Mouse (Mus musculus) E14TG2a.4 (cell line): ENCODE data around the gene Zfhx3.

Experiments
- H3K27me3 ChIP-seq: 2 replicates; pipeline ENCODE4 v1.6.1; 2014; ENCODE audit warnings: low read length, control low read depth; ENCODE audit not compliant: insufficient read depth
- H3K36me3 ChIP-seq: 2 replicates; pipeline ENCODE4 v1.6.1; 2014; ENCODE audit warnings: low read length, control low read depth; ENCODE audit not compliant: insufficient read depth
- H3K4me1 ChIP-seq: replicated peaks from 2 replicates; pipeline ENCODE4 v1.6.1; 2014; ENCODE audit warnings: low read depth, low read length, control low read depth
- H3K4me3 ChIP-seq: replicated peaks from 2 replicates; pipeline ENCODE4 v1.5.1; 2014; ENCODE audit warnings: mild to moderate bottlenecking, low read length
- H3K9me3 ChIP-seq: 2 replicates; pipeline ENCODE4 v1.6.1; 2014; ENCODE audit warnings: low read length, control low read depth
- CTCF ChIP-seq: conservative IDR thresholded peaks from 2 replicates; pipeline ENCODE4 v1.5.1; 2014; ENCODE audit warnings: low read length
- NANOG ChIP-seq: IDR thresholded peaks from 2 replicates; pipeline ENCODE4 v1.6.1; 2014; ENCODE audit warnings: borderline replicate concordance, low read length, mixed read lengths
- POU5F1 ChIP-seq: IDR thresholded peaks from 2 replicates; pipeline ENCODE4 v1.6.1; 2014; ENCODE audit warnings: low read length, borderline replicate concordance

The Zfhx3 gene

DNA sequence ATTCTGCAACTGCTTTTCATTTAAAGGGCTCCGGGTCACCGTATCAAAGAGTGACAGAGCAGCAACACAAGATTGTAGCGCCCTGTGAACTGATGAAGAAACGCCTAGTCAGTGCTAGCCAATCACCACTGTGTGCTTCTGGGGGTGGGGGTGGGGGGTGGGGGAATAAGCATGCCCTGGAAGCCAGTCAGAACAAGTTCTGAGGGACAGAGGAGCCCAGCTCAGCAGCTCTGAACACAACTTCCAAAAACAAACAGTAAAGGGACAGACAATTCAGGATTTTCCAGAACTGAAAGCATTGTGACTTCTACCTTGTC, 642.2 kb downstream of the Zfhx3 start:
- no peaks in the 10 kb centered on the region for H3K36me3 ChIP-seq
- no peak overlapping the region for H3K4me3 ChIP-seq
- H3K4me1 ChIP-seq: no peaks in the 10 kb centered on the region
- no peak for TF ChIP-seq CTCF
- H3K27me3 ChIP-seq: peaks cover 9% of the 10 kb centered on the region; the same call in 1 of the 2 replicates
- H3K9me3 ChIP-seq: no peaks in the 10 kb centered on the region; the same call in 1 of the 2 replicates

DNA sequence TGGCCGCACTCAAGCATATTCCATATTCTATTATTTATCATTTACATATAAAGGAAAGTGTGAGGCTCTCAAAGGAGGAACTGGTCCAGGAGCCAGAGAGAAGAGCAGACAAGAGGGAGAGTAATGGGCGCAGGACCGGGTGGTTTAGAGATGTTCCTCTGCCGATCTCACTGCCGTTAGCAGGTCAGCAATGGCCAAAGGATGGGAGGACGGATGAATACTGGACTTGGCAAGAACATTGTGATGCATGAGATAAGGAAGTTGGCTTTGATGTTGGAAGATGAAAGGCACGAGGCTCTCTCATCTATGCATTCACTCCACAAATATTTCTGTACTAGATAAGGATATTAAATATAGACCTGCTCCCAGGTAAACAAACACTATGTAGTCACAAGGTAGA, 648.6 kb downstream of the Zfhx3 start:
- H3K9me3 ChIP-seq: peaks cover 52% of the 10 kb centered on the region
- H3K36me3 ChIP-seq: no peaks in the 10 kb centered on the region
- H3K4me3 ChIP-seq: no peak overlapping the region
- no peaks in the 10 kb centered on the region for H3K27me3 ChIP-seq
- H3K4me1 ChIP-seq: no peaks in the 10 kb centered on the region
- TF ChIP-seq POU5F1 (no peak), NANOG (no peak)

- Histone ChIP-seq H3K27me3 (no peaks in the 10 kb centered on the region), H3K9me3 (peaks cover 52% of the 10 kb centered on the region)
- TF ChIP-seq POU5F1 (no peak), NANOG (no peak), CTCF (no peak)
Observed at GRCm38 (mm10) chr8:108592028-108592724, 649.7 kb downstream of the Zfhx3 start.

GRCm38 (mm10) chr8:108592990-108593589, 650.6 kb downstream of the Zfhx3 start:
- H3K4me1 ChIP-seq: no peaks in the 10 kb centered on the region
- no peaks in the 10 kb centered on the region for H3K27me3 ChIP-seq
- H3K4me3 ChIP-seq: no peak overlapping the region
- H3K36me3 ChIP-seq: no peaks in the 10 kb centered on the region
- peaks cover 52% of the 10 kb centered on the region for H3K9me3 ChIP-seq
- TF ChIP-seq CTCF (no peak), NANOG (no peak), POU5F1 (no peak)

More at GRCm38 (mm10) chr8:108592028-108592724, 649.7 kb downstream of the Zfhx3 start:
- no peak overlapping the region for H3K4me3 ChIP-seq
- H3K4me1 ChIP-seq: no peaks in the 10 kb centered on the region
- no peaks in the 10 kb centered on the region for H3K36me3 ChIP-seq

DNA sequence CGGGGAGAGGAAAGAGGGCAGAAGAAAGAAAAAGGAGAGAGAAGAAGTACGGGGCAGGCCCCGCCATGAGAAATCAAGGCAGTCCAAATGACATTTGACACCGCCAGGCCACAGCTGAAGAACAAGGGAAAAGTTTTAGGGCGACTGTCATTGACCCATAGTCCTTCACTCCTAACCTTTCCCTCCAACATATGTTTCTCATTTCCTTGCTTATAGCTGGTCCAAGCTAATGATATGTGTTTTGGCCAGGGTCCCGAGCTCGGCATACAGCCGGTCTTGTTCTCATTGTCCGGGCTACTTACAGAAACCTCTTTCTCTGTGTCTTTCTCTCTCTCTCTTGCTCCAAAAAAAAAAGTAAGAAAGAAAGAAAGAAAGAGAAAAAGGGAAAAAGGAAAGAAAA, 651.4 kb downstream of the Zfhx3 start:
- Histone ChIP-seq H3K9me3 (peaks cover 52% of the 10 kb centered on the region), H3K36me3 (no peaks in the 10 kb centered on the region), H3K27me3 (no peaks in the 10 kb centered on the region), H3K4me1 (no peaks in the 10 kb centered on the region), H3K4me3 (no peak overlapping the region)
- TF ChIP-seq POU5F1 (no peak), CTCF (no peak), NANOG (no peak)

DNA sequence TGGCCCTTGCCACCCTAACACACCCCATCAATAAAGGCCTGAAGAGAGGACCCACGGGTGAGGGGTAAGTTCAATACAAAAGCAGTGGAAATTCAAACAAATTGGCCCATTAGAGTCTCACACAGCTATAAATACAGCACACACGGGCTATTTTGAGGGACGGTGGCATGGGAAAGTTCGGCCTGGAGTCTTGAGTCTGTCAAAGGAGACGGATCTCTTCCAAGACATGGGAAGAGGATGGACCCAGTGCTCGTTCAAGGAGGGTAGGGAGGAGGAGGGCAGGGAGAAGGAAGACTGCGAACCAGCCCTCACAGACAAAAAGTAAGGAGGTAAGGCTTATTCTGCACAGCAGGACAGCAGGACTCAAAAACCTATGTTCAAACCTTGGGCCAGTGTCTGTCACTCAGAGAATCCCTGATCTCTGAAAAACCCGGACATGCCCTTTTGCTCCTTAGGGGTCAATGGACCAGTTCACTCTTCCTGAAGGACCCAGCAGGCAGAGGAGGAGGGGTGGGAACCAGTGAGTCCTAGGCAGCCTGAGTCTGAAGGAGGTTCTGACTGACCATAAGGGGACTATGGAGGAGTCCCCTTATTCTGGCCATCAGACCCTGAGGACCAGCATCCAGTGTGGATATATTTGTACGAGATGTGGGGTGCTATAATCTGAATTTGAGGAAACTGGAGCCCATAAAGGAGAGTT, 652.1 kb downstream of the Zfhx3 start:
- no peaks in the 10 kb centered on the region for H3K36me3 ChIP-seq
- TF ChIP-seq POU5F1 (no peak), NANOG (no peak), CTCF (no peak)
- H3K27me3 ChIP-seq: no peaks in the 10 kb centered on the region
- H3K4me1 ChIP-seq: no peaks in the 10 kb centered on the region
- H3K4me3 ChIP-seq: no peak overlapping the region
- H3K9me3 ChIP-seq: peaks cover 52% of the 10 kb centered on the region

- TF ChIP-seq CTCF (no peak), POU5F1 (no peak), NANOG (no peak)
- no peak overlapping the region for H3K4me3 ChIP-seq
- no peaks in the 10 kb centered on the region for H3K4me1 ChIP-seq
- H3K36me3 ChIP-seq: no peaks in the 10 kb centered on the region
- no peaks in the 10 kb centered on the region for H3K27me3 ChIP-seq
- peaks cover 52% of the 10 kb centered on the region for H3K9me3 ChIP-seq
Observed at GRCm38 (mm10) chr8:108595061-108595419, 652.6 kb downstream of the Zfhx3 start.

GRCm38 (mm10) chr8:108595721-108596495, 653.5 kb downstream of the Zfhx3 start:
- Histone ChIP-seq H3K4me1 (no peaks in the 10 kb centered on the region), H3K4me3 (no peak overlapping the region), H3K9me3 (peaks cover 44% of the 10 kb centered on the region), H3K27me3 (no peaks in the 10 kb centered on the region), H3K36me3 (no peaks in the 10 kb centered on the region)
- TF ChIP-seq CTCF: no peak
- no peak for TF ChIP-seq POU5F1
- no peak for TF ChIP-seq NANOG
